Mouse (Mus musculus) forebrain, postnatal 0 days (tissue): ENCODE results near the gene Lingo3. TPM values are rescaled to one million over a fixed set of nuclear protein-coding genes. Genes with fewer than 3 reads are reported as not detected.

Experiments
- ATAC-seq: fragments of 200-750 bp; cut with Nextera tagmentation; 2 replicates; pipeline ENCODE4 v1.8.0; 2017; ENCODE audit warnings: mild to moderate bottlenecking, moderate library complexity
- DNase-seq: peaks from one replicate; pipeline ENCODE4 v3.0.0-alpha.2; 2015
- H3K27ac ChIP-seq: fragments of 300-500 bp; sonication (generic); 2 replicates; pipeline ENCODE4 v1.5.1; 2014; ENCODE audit warnings: low read depth, mild to moderate bottlenecking, antibody characterized with exemption, low read length, moderate library complexity, mixed read lengths
- H3K27me3 ChIP-seq: fragments of 300-500 bp; sonication (generic); 2 replicates; pipeline ENCODE4 v1.6.1; 2014; ENCODE audit warnings: mild to moderate bottlenecking, low read length, mixed read lengths; ENCODE audit not compliant: insufficient read depth
- H3K36me3 ChIP-seq: fragments of 300-500 bp; sonication (generic); 2 replicates; pipeline ENCODE4 v1.6.1; 2014; ENCODE audit warnings: mild to moderate bottlenecking, moderate library complexity; ENCODE audit not compliant: insufficient read depth
- H3K4me1 ChIP-seq: fragments of 300-500 bp; sonication (generic); 2 replicates; pipeline ENCODE4 v1.6.1; 2014; ENCODE audit warnings: antibody characterized with exemption; ENCODE audit not compliant: insufficient read depth
- H3K4me2 ChIP-seq: fragments of 300-500 bp; sonication (generic); 2 replicates; pipeline ENCODE4 v1.6.1; 2014; ENCODE audit warnings: low read depth, mild to moderate bottlenecking, moderate library complexity
- H3K4me3 ChIP-seq: fragments of 300-500 bp; sonication (generic); 2 replicates; pipeline ENCODE4 v1.5.1; 2014; ENCODE audit warnings: low read depth, low read length, mixed read lengths
- H3K9ac ChIP-seq: fragments of 300-500 bp; sonication (generic); 2 replicates; pipeline ENCODE4 v1.6.1; 2014; ENCODE audit warnings: mild to moderate bottlenecking
- H3K9me3 ChIP-seq: fragments of 300-500 bp; sonication (generic); 2 replicates; pipeline ENCODE4 v1.6.1; 2016; ENCODE audit warnings: low read length
- CTCF ChIP-seq: sonication (generic); IDR thresholded peaks from 2 replicates; pipeline ENCODE4 v1.5.1; 2016; ENCODE audit warnings: antibody characterized with exemption, control low read depth, low read depth
- WGBS: fragments of 180-500 bp; shearing (Covaris S2); extraction: QIAGEN DNeasy Blood & Tissue Kit; methylation state at CpG from one replicate; pipeline ENCODE4 v1.1.7; 2014; 5-methylcytosine and 5-hydroxymethylcytosine counted together
- microRNA counts: library from miRNA; unstranded; fragments of <30 nt; microRNA quantifications from one replicate; lab custom pipeline; 2015
- microRNA-seq, 2 experiments: library from miRNA; unstranded; fragments of <30 nt; microRNA quantifications; one replicate each; pipeline ENCODE4; 2016
- polyA plus RNA-seq: library from polyadenylated mRNA; unstranded; fragments of >200 nt; fragmentation: Nextera tagmentation; extraction: Ambion mirVana; gene quantifications from 2 replicates; pipeline ENCODE4 v1.2.1, GENCODE M21; 2015
- total RNA-seq: library from RNA; depleted of rRNA; stranded (reverse); fragments of >200 nt; gene quantifications from 2 replicates; pipeline ENCODE4 v1.2.3, GENCODE M21; 2014; rRNA removed

The Lingo3 gene
- total and polyA plus RNA-seq, 2 experiments from 2014 or later = 20.3 to 23.7 TPM

GRCm38 (mm10) chr10:80785963-80786362 lies 57.9 kb downstream of the Lingo3 start:
- no peaks in the 10 kb centered on the region for H3K9me3 ChIP-seq
- no peak overlapping the region for H3K4me3 ChIP-seq
- no peaks in the 10 kb centered on the region for H3K4me1 ChIP-seq
- H3K27me3 ChIP-seq = no peaks in the 10 kb centered on the region
- no peak overlapping the region for H3K9ac ChIP-seq
- TF ChIP-seq CTCF = no peak
- no peak overlapping the region for H3K27ac ChIP-seq
- H3K4me2 ChIP-seq = no peak overlapping the region
- DNase-seq (no peak), ATAC-seq (no peak)
- H3K36me3 ChIP-seq = peaks cover 99% of the 10 kb centered on the region
- WGBS = 94% methylated on average over 11 of the region's 11 CpGs

DNA sequence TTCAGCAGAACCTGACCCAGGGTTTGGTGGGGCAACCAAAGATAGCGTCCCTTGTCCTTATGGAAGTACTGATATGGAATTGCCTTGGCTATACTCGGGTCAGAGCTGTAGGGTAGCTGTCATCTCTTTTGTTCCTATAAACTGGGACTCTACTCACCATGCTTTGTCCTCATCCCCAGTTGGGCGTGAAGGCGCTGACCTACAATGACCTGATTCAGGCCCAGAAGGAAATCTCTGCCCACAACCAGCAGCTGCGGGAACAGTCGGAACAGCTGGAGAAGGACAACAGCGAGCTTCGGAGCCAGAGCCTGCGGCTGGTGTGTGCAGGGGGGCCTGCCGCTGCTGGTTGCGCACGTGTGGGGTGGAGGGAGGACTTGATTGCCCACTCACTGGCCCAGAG lies 59.0 kb downstream of the Lingo3 start:
- Histone ChIP-seq H3K27ac (no peak overlapping the region), H3K36me3 (peaks cover 99% of the 10 kb centered on the region), H3K4me2 (no peak overlapping the region), H3K27me3 (no peaks in the 10 kb centered on the region), H3K4me3 (no peak overlapping the region), H3K9me3 (no peaks in the 10 kb centered on the region), H3K4me1 (no peaks in the 10 kb centered on the region), H3K9ac (no peak overlapping the region)
- ATAC-seq (no peak), DNase-seq (no peak)
- WGBS = 81% methylated on average over 12 of the region's 12 CpGs
- no peak for TF ChIP-seq CTCF

DNA sequence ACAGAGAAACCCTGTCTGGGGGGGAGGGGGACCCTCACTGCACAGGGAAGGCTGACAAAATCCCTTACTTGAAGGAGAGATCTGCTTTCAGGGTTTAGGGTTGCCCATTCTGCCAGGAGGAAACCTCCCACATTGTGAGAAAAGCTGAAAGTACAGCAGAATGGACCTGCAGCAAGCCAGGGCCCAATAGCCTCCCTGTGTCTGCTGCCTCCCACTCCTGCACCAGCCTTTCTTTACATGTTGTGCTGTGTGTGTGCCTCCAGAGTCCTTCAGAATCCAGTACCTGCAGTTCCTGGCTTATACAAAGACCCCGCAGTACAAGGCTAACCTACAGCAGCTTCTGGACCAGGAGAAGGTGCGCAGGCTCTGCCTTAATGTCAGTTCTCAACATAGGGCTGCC lies 59.5 kb downstream of the Lingo3 start:
- H3K36me3 ChIP-seq = peaks cover 100% of the 10 kb centered on the region
- 98% methylated on average over 2 of the region's 2 CpGs for WGBS
- no peak for ATAC-seq

More for the DNA sequence above, 59.5 kb downstream of the Lingo3 start:
- no peaks in the 10 kb centered on the region for H3K4me1 ChIP-seq
- no peak for DNase-seq
- H3K9me3 ChIP-seq = no peaks in the 10 kb centered on the region
- no peak overlapping the region for H3K4me3 ChIP-seq
- no peak overlapping the region for H3K27ac ChIP-seq
- no peak for TF ChIP-seq CTCF
- no peak overlapping the region for H3K4me2 ChIP-seq
- no peak overlapping the region for H3K9ac ChIP-seq
- H3K27me3 ChIP-seq = no peaks in the 10 kb centered on the region

MicroRNA genes within 50 kb of the gene (microRNA counts, 519-probe panel; counts per million panel counts)
- microRNA mmu-miR-1982 (lab: Ali Mortazavi, UCI) = not detected

Small RNA genes lying within 50 kb of the gene (microRNA-seq; reads per million reads assigned to microRNA genes)
- 5.8 to 10.1 reads per million in 2 experiments for gene Mir1982

Other genes with a start within 250 kb of the Lingo3 start
- gene Scamp4, start 241.2 kb downstream of the Lingo3 start, total RNA-seq = 21.0 and 24.1 TPM in 2 replicates
- gene Scamp4, start 241.2 kb downstream of the Lingo3 start, polyA plus RNA-seq = 86.8 and 87.9 TPM in 2 replicates
- gene Adat3, start 241.2 kb downstream of the Lingo3 start, total RNA-seq = 3.0 and 4.9 TPM in 2 replicates
- gene Adat3, start 241.2 kb downstream of the Lingo3 start, polyA plus RNA-seq = 4.2 and 4.5 TPM in 2 replicates
- gene Gm49322, start 238.0 kb downstream of the Lingo3 start, total RNA-seq = 1.2 and 2.7 TPM in 2 replicates
- gene Gm49322, start 238.0 kb downstream of the Lingo3 start, polyA plus RNA-seq = 0.58 and 0.69 TPM in 2 replicates
- gene Csnk1g2, start 221.2 kb downstream of the Lingo3 start, total RNA-seq = 127 and 135 TPM in 2 replicates
- 91.8 and 94.1 TPM in 2 replicates for gene Csnk1g2, start 221.2 kb downstream of the Lingo3 start, polyA plus RNA-seq
- gene Btbd2, start 187.0 kb downstream of the Lingo3 start, total RNA-seq = 105 and 131 TPM in 2 replicates
- gene Btbd2, start 187.0 kb downstream of the Lingo3 start, polyA plus RNA-seq = 70.4 and 77.6 TPM in 2 replicates
- 55.2 and 69.8 TPM in 2 replicates for gene Mknk2, start 165.9 kb downstream of the Lingo3 start, total RNA-seq
- 42.4 and 43.6 TPM in 2 replicates for gene Mknk2, start 165.9 kb downstream of the Lingo3 start, polyA plus RNA-seq
- 54.1 and 57.8 TPM in 2 replicates for gene Mob3a, start 142.1 kb downstream of the Lingo3 start, total RNA-seq
- gene Mob3a, start 142.1 kb downstream of the Lingo3 start, polyA plus RNA-seq = 38.9 and 45.9 TPM in 2 replicates
- 37.9 and 39.5 TPM in 2 replicates for gene Izumo4, start 141.9 kb downstream of the Lingo3 start, total RNA-seq
- gene Izumo4, start 141.9 kb downstream of the Lingo3 start, polyA plus RNA-seq = 34.4 and 36.7 TPM in 2 replicates
- gene Ap3d1, start 101.8 kb downstream of the Lingo3 start, total RNA-seq = 137 and 176 TPM in 2 replicates
- 63.8 and 87.7 TPM in 2 replicates for gene Ap3d1, start 101.8 kb downstream of the Lingo3 start, polyA plus RNA-seq
- 15.9 and 21.7 TPM in 2 replicates for gene Dot1l, start 88.8 kb downstream of the Lingo3 start, total RNA-seq
- gene Dot1l, start 88.8 kb downstream of the Lingo3 start, polyA plus RNA-seq = 5.7 and 8.5 TPM in 2 replicates
- 20.4 and 20.6 TPM in 2 replicates for gene Sf3a2, start 45.8 kb downstream of the Lingo3 start, total RNA-seq
- 66.4 and 73.7 TPM in 2 replicates for gene Sf3a2, start 45.8 kb downstream of the Lingo3 start, polyA plus RNA-seq
- 81.1 and 89.0 TPM in 2 replicates for gene Plekhj1, start 45.4 kb downstream of the Lingo3 start, total RNA-seq
- 96.8 and 107 TPM in 2 replicates for gene Plekhj1, start 45.4 kb downstream of the Lingo3 start, polyA plus RNA-seq
- gene Amh, start 38.8 kb downstream of the Lingo3 start, total RNA-seq = 0.62 and 0.69 TPM in 2 replicates
- gene Amh, start 38.8 kb downstream of the Lingo3 start, polyA plus RNA-seq = not detected in 2 replicates
- 0.38 TPM in 1 of 2 replicates, not detected in the other for gene Jsrp1, start 30.5 kb downstream of the Lingo3 start, total RNA-seq
- gene Jsrp1, start 30.5 kb downstream of the Lingo3 start, polyA plus RNA-seq = 0.70 and 0.76 TPM in 2 replicates
- gene Oaz1, start 17.4 kb downstream of the Lingo3 start, total RNA-seq = 1,019 and 1,040 TPM in 2 replicates
- gene Oaz1, start 17.4 kb downstream of the Lingo3 start, polyA plus RNA-seq = 1,146 and 1,244 TPM in 2 replicates
- 158 and 292 TPM in 2 replicates for gene Lsm7, start 11.2 kb upstream of the Lingo3 start, total RNA-seq
- 306 and 392 TPM in 2 replicates for gene Lsm7, start 11.2 kb upstream of the Lingo3 start, polyA plus RNA-seq
- 79.2 and 90.3 TPM in 2 replicates for gene Sppl2b, start 11.2 kb upstream of the Lingo3 start, total RNA-seq
- gene Sppl2b, start 11.2 kb upstream of the Lingo3 start, polyA plus RNA-seq = 64.6 and 74.4 TPM in 2 replicates
- gene Tmprss9, start 27.8 kb upstream of the Lingo3 start, total RNA-seq = 0.08 and 0.33 TPM in 2 replicates
- gene Tmprss9, start 27.8 kb upstream of the Lingo3 start, polyA plus RNA-seq = 0.18 and 0.22 TPM in 2 replicates
- 214 and 233 TPM in 2 replicates for gene Timm13, start 56.9 kb upstream of the Lingo3 start, total RNA-seq
- 381 and 448 TPM in 2 replicates for gene Timm13, start 56.9 kb upstream of the Lingo3 start, polyA plus RNA-seq
- 46.1 and 46.5 TPM in 2 replicates for gene Lmnb2, start 74.2 kb upstream of the Lingo3 start, total RNA-seq
- gene Lmnb2, start 74.2 kb upstream of the Lingo3 start, polyA plus RNA-seq = 22.1 and 24.5 TPM in 2 replicates
- gene Gadd45b, start 86.0 kb upstream of the Lingo3 start, total RNA-seq = 5.0 and 5.8 TPM in 2 replicates
- gene Gadd45b, start 86.0 kb upstream of the Lingo3 start, polyA plus RNA-seq = 6.5 and 7.7 TPM in 2 replicates
- gene Gng7, start 170.9 kb upstream of the Lingo3 start, total RNA-seq = 64.5 and 91.4 TPM in 2 replicates
- gene Gng7, start 170.9 kb upstream of the Lingo3 start, polyA plus RNA-seq = 76.2 and 85.7 TPM in 2 replicates
- gene Diras1, start 181.6 kb upstream of the Lingo3 start, total RNA-seq = 65.4 and 76.0 TPM in 2 replicates
- gene Diras1, start 181.6 kb upstream of the Lingo3 start, polyA plus RNA-seq = 66.1 and 70.2 TPM in 2 replicates
- gene Slc39a3, start 193.4 kb upstream of the Lingo3 start, total RNA-seq = 82.1 and 104 TPM in 2 replicates
- 43.5 and 45.2 TPM in 2 replicates for gene Slc39a3, start 193.4 kb upstream of the Lingo3 start, polyA plus RNA-seq
- 176 and 215 TPM in 2 replicates for gene Sgta, start 216.1 kb upstream of the Lingo3 start, total RNA-seq
- gene Sgta, start 216.1 kb upstream of the Lingo3 start, polyA plus RNA-seq = 326 and 360 TPM in 2 replicates
- gene Thop1, start 226.0 kb upstream of the Lingo3 start, total RNA-seq = 69.0 and 74.6 TPM in 2 replicates
- gene Thop1, start 226.0 kb upstream of the Lingo3 start, polyA plus RNA-seq = 45.9 and 52.5 TPM in 2 replicates